Mouse (Mus musculus): Measurements from ENCODE around the gene Hsf3. TPM values are rescaled to one million over a fixed set of nuclear protein-coding genes. Genes with fewer than 3 reads are reported as not detected.

The Hsf3 gene
- polyA plus RNA-seq, 1 experiment from 2014 or later = 0.08 TPM

GRCm38 (mm10) chrX:96339108-96339507, 117.0 kb downstream of the Hsf3 start:
- no peak for TF ChIP-seq CTCF (IDR thresholded peaks at IDR 0.05; ENCODE audit: low read depth)
- Histone ChIP-seq H3K27me3 (ENCODE audit: insufficient read depth, low read length) (no peaks in the 10 kb centered on the region), H3K4me1 (ENCODE audit: insufficient read depth) (no peaks in the 10 kb centered on the region), H3K9me3 (ENCODE audit: low read depth, low read length) (no peaks in the 10 kb centered on the region), H3K4me3 (ENCODE audit: low read depth, low read length) (no peak overlapping the region), H3K9ac (no peak overlapping the region), H3K36me3 (ENCODE audit: insufficient read depth) (no peaks in the 10 kb centered on the region), H3K4me2 (no peak overlapping the region), H3K27ac (ENCODE audit: low read depth) (no peak overlapping the region)
- DNase-seq = no peak
- no peak for ATAC-seq (ENCODE audit: insufficient read depth)
- 56% methylated on average over 2 of the region's 2 CpGs for WGBS

GRCm38 (mm10) chrX:96329764-96330163, 126.3 kb downstream of the Hsf3 start:
- TF ChIP-seq CTCF (IDR thresholded peaks at IDR 0.05; ENCODE audit: low read depth) = peak; percentile 25
- no peak for ATAC-seq (ENCODE audit: insufficient read depth)
- Histone ChIP-seq H3K4me2 (no peak overlapping the region), H3K36me3 (ENCODE audit: insufficient read depth) (no peaks in the 10 kb centered on the region), H3K27ac (ENCODE audit: low read depth) (no peak overlapping the region), H3K9me3 (ENCODE audit: low read depth, low read length) (no peaks in the 10 kb centered on the region), H3K9ac (no peak overlapping the region), H3K4me1 (ENCODE audit: insufficient read depth) (no peaks in the 10 kb centered on the region), H3K27me3 (ENCODE audit: insufficient read depth, low read length) (no peaks in the 10 kb centered on the region), H3K4me3 (ENCODE audit: low read depth, low read length) (no peak overlapping the region)
- DNase-seq = peak; percentile 19
- WGBS = 44% methylated on average over 4 of the region's 4 CpGs

GRCm38 (mm10) chrX:96293338-96293737, 162.8 kb downstream of the Hsf3 start, which contains the start of gene Vsig4:
TSS of gene Vsig4 (minus strand) at chrX:96293438.
- Histone ChIP-seq H3K27me3 (ENCODE audit: insufficient read depth, low read length) (no peaks in the 10 kb centered on the region), H3K4me1 (ENCODE audit: insufficient read depth) (no peaks in the 10 kb centered on the region), H3K9me3 (ENCODE audit: low read depth, low read length) (no peaks in the 10 kb centered on the region), H3K4me3 (ENCODE audit: low read depth, low read length) (no peak within 1 kb of the TSS), H3K36me3 (ENCODE audit: insufficient read depth) (no peaks in the 10 kb centered on the region), H3K27ac (ENCODE audit: low read depth) (no peak within 1 kb of the TSS), H3K9ac (no peak within 1 kb of the TSS), H3K4me2 (no peak within 1 kb of the TSS)
- 87% methylated on average over 3 of the region's 3 CpGs for WGBS
- TF ChIP-seq CTCF (IDR thresholded peaks at IDR 0.05; ENCODE audit: low read depth) = no peak
- ATAC-seq (ENCODE audit: insufficient read depth) (no peak), DNase-seq (no peak)

GRCm38 (mm10) chrX:96256509-96256908, 199.6 kb downstream of the Hsf3 start:
- no peak for TF ChIP-seq CTCF (IDR thresholded peaks at IDR 0.05; ENCODE audit: low read depth)
- H3K4me3 ChIP-seq (ENCODE audit: low read depth, low read length) = no peak overlapping the region
- no peaks in the 10 kb centered on the region for H3K4me1 ChIP-seq (ENCODE audit: insufficient read depth)
- no peak overlapping the region for H3K27ac ChIP-seq (ENCODE audit: low read depth)
- H3K36me3 ChIP-seq (ENCODE audit: insufficient read depth) = no peaks in the 10 kb centered on the region
- no peaks in the 10 kb centered on the region for H3K27me3 ChIP-seq (ENCODE audit: insufficient read depth, low read length)
- no peak overlapping the region for H3K4me2 ChIP-seq
- no peak overlapping the region for H3K9ac ChIP-seq
- DNase-seq (no peak), ATAC-seq (ENCODE audit: insufficient read depth) (no peak)
- H3K9me3 ChIP-seq (ENCODE audit: low read depth, low read length) = no peaks in the 10 kb centered on the region

Other genes starting within 250 kb of the Hsf3 start
- gene Vsig4, start 162.9 kb downstream of the Hsf3 start, polyA plus RNA-seq (2014; fragmentation: Nextera tagmentation; extraction: Ambion mirVana) = not detected in 2 replicates
- gene Heph, start 935 bp downstream of the Hsf3 start, polyA plus RNA-seq (2014; fragmentation: Nextera tagmentation; extraction: Ambion mirVana) = 25.3 and 25.4 TPM in 2 replicates